Mouse (Mus musculus) hindbrain, embryonic 16.5 days (tissue): Measurements from ENCODE around the gene Tec. TPM values are rescaled to one million over a fixed set of nuclear protein-coding genes. Genes with fewer than 3 reads are reported as not detected.
A peak's percentile ranks its signal among the peaks of the same experiment; 100 is the strongest.

ENCODE experiments used
- ATAC-seq: fragments of 200-750 bp; cut with Nextera tagmentation; 2 replicates; pipeline ENCODE4 v1.8.0; 2017; ENCODE audit warnings: moderate TSS enrichment, moderate library complexity
- H3K27ac ChIP-seq: fragments of 300-500 bp; sonication (generic); 2 replicates; pipeline ENCODE4 v1.5.1; 2014; ENCODE audit warnings: low read depth, mild to moderate bottlenecking, control low read depth, low read length, moderate library complexity
- H3K27me3 ChIP-seq: fragments of 300-500 bp; sonication (generic); replicated peaks from 2 replicates; pipeline ENCODE4 v1.6.1; 2014; ENCODE audit warnings: low read length; ENCODE audit not compliant: control insufficient read depth, insufficient read depth
- H3K36me3 ChIP-seq: fragments of 300-500 bp; sonication (generic); 2 replicates; pipeline ENCODE4 v1.6.1; 2014; ENCODE audit warnings: mild to moderate bottlenecking, low read length, moderate library complexity, mixed read lengths; ENCODE audit not compliant: control insufficient read depth, insufficient read depth
- H3K4me1 ChIP-seq: fragments of 300-500 bp; sonication (generic); 2 replicates; pipeline ENCODE4 v1.6.1; 2014; ENCODE audit warnings: low read depth, low read length; ENCODE audit not compliant: control insufficient read depth, insufficient read depth
- H3K4me2 ChIP-seq: fragments of 300-500 bp; sonication (generic); 2 replicates; pipeline ENCODE4 v1.6.1; 2014; ENCODE audit warnings: mild to moderate bottlenecking, low read length, control low read depth, moderate library complexity
- H3K4me3 ChIP-seq: fragments of 300-500 bp; sonication (generic); 2 replicates; pipeline ENCODE4 v1.5.1; 2014; ENCODE audit warnings: mild to moderate bottlenecking, low read length, control low read depth, moderate library complexity
- H3K9ac ChIP-seq: fragments of 300-500 bp; sonication (generic); 2 replicates; pipeline ENCODE4 v1.6.1; 2014; ENCODE audit warnings: low read depth, mild to moderate bottlenecking, control low read depth, low read length, moderate library complexity
- H3K9me3 ChIP-seq: fragments of 300-500 bp; sonication (generic); 2 replicates; pipeline ENCODE4 v1.6.1; 2014; ENCODE audit warnings: mild to moderate bottlenecking, low read length, moderate library complexity; ENCODE audit not compliant: control insufficient read depth
- WGBS: fragments of 180-500 bp; shearing (Covaris S2); extraction: QIAGEN DNeasy Blood & Tissue Kit; methylation state at CpG from one replicate; pipeline ENCODE4 v1.1.7; 2014; 5-methylcytosine and 5-hydroxymethylcytosine counted together
- polyA plus RNA-seq: library from polyadenylated mRNA; unstranded; fragments of >200 nt; fragmentation: Nextera tagmentation; extraction: Ambion mirVana; gene quantifications from 2 replicates; pipeline ENCODE4 v1.2.1, GENCODE M21; 2015

The Tec gene
- polyA plus RNA-seq, 1 experiment from 2014 or later = 8.4 TPM

GRCm38 (mm10) chr5:72851674-72852098 lies 16.6 kb downstream of the Tec start:
- 85% methylated on average over 4 of the region's 4 CpGs for WGBS
- H3K9me3 ChIP-seq = no peaks in the 10 kb centered on the region
- H3K27ac ChIP-seq = no peak overlapping the region
- no peak overlapping the region for H3K4me3 ChIP-seq
- H3K9ac ChIP-seq = no peak overlapping the region
- H3K4me2 ChIP-seq = no peak overlapping the region
- no peak for ATAC-seq
- no peaks in the 10 kb centered on the region for H3K36me3 ChIP-seq
- H3K4me1 ChIP-seq = peaks cover 4% of the 10 kb centered on the region; the same call in 1 of the 2 replicates
- no peaks in the 10 kb centered on the region for H3K27me3 ChIP-seq

GRCm38 (mm10) chr5:72850926-72851673 lies 17.2 kb downstream of the Tec start:
- 81% methylated on average over 12 of the region's 12 CpGs for WGBS
- H3K4me1 ChIP-seq = peaks cover 4% of the 10 kb centered on the region; the same call in 1 of the 2 replicates
- H3K4me3 ChIP-seq = no peak overlapping the region
- H3K27ac ChIP-seq = no peak overlapping the region
- H3K36me3 ChIP-seq = no peaks in the 10 kb centered on the region
- H3K4me2 ChIP-seq = no peak overlapping the region
- ATAC-seq = no peak
- no peaks in the 10 kb centered on the region for H3K27me3 ChIP-seq
- no peak overlapping the region for H3K9ac ChIP-seq
- no peaks in the 10 kb centered on the region for H3K9me3 ChIP-seq

GRCm38 (mm10) chr5:72848889-72849435 lies 19.3 kb downstream of the Tec start:
- no peak overlapping the region for H3K4me3 ChIP-seq
- no peaks in the 10 kb centered on the region for H3K9me3 ChIP-seq
- WGBS = 77% methylated on average over 6 of the region's 6 CpGs
- H3K27me3 ChIP-seq = no peaks in the 10 kb centered on the region
- H3K27ac ChIP-seq = no peak overlapping the region
- H3K4me2 ChIP-seq = no peak overlapping the region
- no peaks in the 10 kb centered on the region for H3K36me3 ChIP-seq
- H3K4me1 ChIP-seq = peaks cover 4% of the 10 kb centered on the region; the same call in 1 of the 2 replicates
- no peak overlapping the region for H3K9ac ChIP-seq
- ATAC-seq = no peak

GRCm38 (mm10) chr5:72846712-72847111 lies 21.6 kb downstream of the Tec start:
- H3K9ac ChIP-seq = no peak overlapping the region
- no peak overlapping the region for H3K4me2 ChIP-seq
- H3K36me3 ChIP-seq = no peaks in the 10 kb centered on the region
- H3K27me3 ChIP-seq = no peaks in the 10 kb centered on the region
- no peak overlapping the region for H3K27ac ChIP-seq
- H3K4me1 ChIP-seq = peaks cover 4% of the 10 kb centered on the region; the same call in 1 of the 2 replicates
- WGBS = 51% methylated on average over 1 of the region's 4 CpGs
- ATAC-seq = no peak
- no peaks in the 10 kb centered on the region for H3K9me3 ChIP-seq
- H3K4me3 ChIP-seq = no peak overlapping the region

- Histone ChIP-seq H3K27ac (peak overlapping the region; percentile 69), H3K27me3 (no peaks in the 10 kb centered on the region), H3K4me2 (no peak overlapping the region), H3K36me3 (no peaks in the 10 kb centered on the region), H3K9ac (no peak overlapping the region), H3K4me3 (no peak overlapping the region), H3K9me3 (no peaks in the 10 kb centered on the region), H3K4me1 (peaks cover 4% of the 10 kb centered on the region; the same call in 1 of the 2 replicates)
- ATAC-seq = peak; percentile 91
- WGBS = 43% methylated on average over 9 of the region's 9 CpGs
Measured at GRCm38 (mm10) chr5:72845928-72846630, 22.2 kb downstream of the Tec start.

- H3K9me3 ChIP-seq = no peaks in the 10 kb centered on the region; the same call in 1 of the 2 replicates
- H3K4me1 ChIP-seq = peaks cover 4% of the 10 kb centered on the region; the same call in 1 of the 2 replicates
- H3K27ac ChIP-seq = no peak overlapping the region
- no peaks in the 10 kb centered on the region for H3K27me3 ChIP-seq
- WGBS = 76% methylated on average over 7 of the region's 7 CpGs
- no peaks in the 10 kb centered on the region for H3K36me3 ChIP-seq
- no peak for ATAC-seq
- no peak overlapping the region for H3K9ac ChIP-seq
- no peak overlapping the region for H3K4me3 ChIP-seq
- no peak overlapping the region for H3K4me2 ChIP-seq
Measured at GRCm38 (mm10) chr5:72844776-72845495, 23.3 kb downstream of the Tec start.

GRCm38 (mm10) chr5:72844294-72844693 lies 24.0 kb downstream of the Tec start:
- H3K27ac ChIP-seq = no peak overlapping the region
- no peak for ATAC-seq
- H3K9me3 ChIP-seq = no peaks in the 10 kb centered on the region; the same call in 1 of the 2 replicates
- no peaks in the 10 kb centered on the region for H3K27me3 ChIP-seq
- H3K36me3 ChIP-seq = no peaks in the 10 kb centered on the region
- no peak overlapping the region for H3K4me2 ChIP-seq
- no peak overlapping the region for H3K9ac ChIP-seq
- H3K4me3 ChIP-seq = no peak overlapping the region
- 58% methylated on average over 2 of the region's 2 CpGs for WGBS
- H3K4me1 ChIP-seq = peaks cover 4% of the 10 kb centered on the region; the same call in 1 of the 2 replicates

- Histone ChIP-seq H3K27me3 (no peaks in the 10 kb centered on the region), H3K9ac (no peak overlapping the region), H3K27ac (no peak overlapping the region), H3K36me3 (no peaks in the 10 kb centered on the region), H3K4me1 (no peaks in the 10 kb centered on the region; the same call in 1 of the 2 replicates), H3K4me3 (no peak overlapping the region), H3K9me3 (no peaks in the 10 kb centered on the region; the same call in 1 of the 2 replicates), H3K4me2 (no peak overlapping the region)
- 89% methylated on average over 3 of the region's 3 CpGs for WGBS
- no peak for ATAC-seq
Measured at GRCm38 (mm10) chr5:72839655-72840054, 28.6 kb downstream of the Tec start.
